Mouse (Mus musculus): Measurements from ENCODE around the gene Gm1604a. TPM values are rescaled to one million over a fixed set of nuclear protein-coding genes. Genes with fewer than 3 reads are reported as not detected.
A peak's percentile ranks its signal among the peaks of the same experiment; 100 is the strongest.
"Not testable (repeated sequence)": the region's sequence is repeated elsewhere in the genome, so short reads cannot be mapped to it uniquely, and the experiment has no call there.

Gm1604a gene
- total RNA-seq, 4 experiments from 2014 or later: not detected

DNA sequence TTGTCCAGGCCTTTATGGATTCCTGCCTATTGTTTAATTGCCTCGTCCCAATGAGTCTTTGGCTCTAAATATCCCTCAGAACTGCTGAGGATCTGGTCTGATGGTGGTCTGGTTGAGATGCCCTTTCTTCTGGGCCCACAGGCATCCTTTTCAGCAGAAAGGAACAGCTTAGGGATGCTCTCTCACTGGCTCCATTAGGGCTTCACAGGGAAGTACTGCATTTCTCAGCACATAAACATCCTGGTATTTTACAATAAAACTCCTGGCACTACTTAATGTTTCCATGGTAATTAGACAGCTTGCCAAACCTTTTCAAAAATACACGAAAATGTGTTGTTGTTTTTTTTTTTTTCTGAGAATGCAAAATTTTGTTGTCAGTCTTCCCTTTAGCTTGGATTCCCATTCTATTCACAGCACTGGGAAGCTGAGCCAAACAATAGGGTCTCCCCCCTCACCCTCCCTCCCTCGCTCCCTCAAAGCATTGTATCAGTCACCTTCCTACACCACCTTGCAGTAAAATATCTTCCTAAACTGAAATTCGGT is 43.7 kb downstream of the Gm1604a start:
- DNase-seq (ENCODE audit: low spot score): not testable (repeated sequence)

DNA sequence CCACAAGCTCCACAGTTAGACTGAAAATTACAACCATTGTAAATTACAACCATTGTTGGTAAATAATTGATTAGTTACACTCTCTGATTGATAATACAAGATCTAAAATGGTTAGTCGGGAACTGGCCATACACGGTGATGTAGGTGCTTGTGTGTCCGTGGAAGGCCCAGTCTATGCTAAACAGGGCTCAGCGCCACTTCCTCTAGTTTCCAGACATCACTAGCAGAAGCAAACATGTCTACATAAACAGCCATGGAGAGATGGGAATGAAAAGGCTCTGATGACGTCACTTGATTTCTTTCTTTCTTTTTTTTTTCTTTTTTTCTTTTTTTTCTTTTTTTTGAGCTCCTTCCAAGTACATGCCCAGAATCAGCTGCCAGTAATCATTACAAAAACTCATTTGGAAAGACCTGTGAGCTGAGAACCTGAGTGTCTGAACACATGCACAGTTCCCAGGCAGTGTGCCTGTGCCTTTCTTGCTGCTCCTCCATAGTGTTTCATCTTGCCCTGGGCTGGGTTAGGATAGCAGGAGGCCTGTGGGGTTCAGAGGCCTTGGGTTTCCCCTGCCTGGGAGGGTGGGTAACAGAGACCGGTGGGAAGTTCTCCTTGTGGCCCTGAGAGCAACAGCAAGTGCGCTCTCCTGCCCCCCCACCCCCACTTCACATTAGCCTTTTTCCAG is 44.3 kb downstream of the Gm1604a start:
- not testable (repeated sequence) for DNase-seq (ENCODE audit: low spot score)

DNA sequence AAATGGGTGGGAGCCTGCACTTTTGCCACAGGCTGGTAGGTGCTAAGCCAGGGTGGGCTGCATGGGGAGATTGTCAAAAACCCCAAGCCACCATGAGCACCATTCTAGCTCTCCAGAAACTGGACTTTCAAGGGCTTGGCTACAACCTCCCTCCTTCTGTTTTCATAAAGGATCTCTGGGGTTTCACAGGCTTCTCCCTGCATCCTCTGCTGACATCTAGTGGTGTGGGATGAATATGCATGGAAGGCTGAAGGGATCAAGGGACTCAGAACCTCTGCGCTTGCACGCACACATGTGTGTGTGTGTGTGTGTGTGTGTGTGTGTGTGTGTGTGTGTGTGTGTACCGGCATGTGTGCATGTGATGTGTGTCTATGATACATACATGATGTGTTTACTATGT is 49.1 kb downstream of the Gm1604a start:
- DNase-seq (ENCODE audit: low spot score): peak; percentile 21

DNA sequence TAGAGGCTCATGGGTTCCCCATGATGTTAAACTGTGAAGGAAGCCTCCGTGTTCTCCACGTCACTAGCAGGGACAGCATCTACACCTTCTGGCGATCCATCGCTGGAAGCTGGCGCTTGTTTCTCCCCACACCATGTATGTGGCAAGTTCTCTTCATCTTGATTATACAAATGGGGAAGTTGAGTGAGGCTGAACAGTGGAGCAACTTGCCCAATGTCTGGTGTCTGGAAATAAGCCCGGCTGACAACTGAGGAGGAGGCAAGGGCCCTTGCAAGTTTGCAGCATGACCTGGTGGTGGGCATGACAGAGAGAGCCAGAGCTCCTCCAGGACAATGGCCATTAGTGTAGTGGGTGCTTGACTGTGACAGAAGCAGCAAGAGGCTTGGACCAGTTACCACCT is 50.2 kb downstream of the Gm1604a start:
- DNase-seq (ENCODE audit: low spot score): not testable (repeated sequence)

DNA sequence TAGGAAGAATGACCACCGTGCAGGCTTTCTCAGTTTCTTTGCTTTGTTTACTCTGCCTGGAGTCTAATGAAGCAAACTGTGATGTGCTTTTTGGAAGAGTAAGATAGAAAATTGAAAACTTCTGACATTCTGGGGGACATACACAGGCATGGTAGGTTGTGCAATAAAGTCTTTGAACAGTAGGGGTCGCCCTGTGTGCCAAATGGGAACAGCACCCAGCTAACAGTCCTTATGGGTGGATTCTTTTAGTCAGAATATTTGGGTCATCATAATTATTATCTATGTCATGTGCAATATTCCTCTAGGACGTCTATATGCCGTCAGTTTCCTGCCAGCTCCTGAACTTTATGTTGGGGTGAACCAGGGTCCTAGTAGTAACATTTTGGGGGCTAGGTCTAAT is 54.2 kb downstream of the Gm1604a start:
- DNase-seq (ENCODE audit: low spot score): peak; percentile 40

DNA sequence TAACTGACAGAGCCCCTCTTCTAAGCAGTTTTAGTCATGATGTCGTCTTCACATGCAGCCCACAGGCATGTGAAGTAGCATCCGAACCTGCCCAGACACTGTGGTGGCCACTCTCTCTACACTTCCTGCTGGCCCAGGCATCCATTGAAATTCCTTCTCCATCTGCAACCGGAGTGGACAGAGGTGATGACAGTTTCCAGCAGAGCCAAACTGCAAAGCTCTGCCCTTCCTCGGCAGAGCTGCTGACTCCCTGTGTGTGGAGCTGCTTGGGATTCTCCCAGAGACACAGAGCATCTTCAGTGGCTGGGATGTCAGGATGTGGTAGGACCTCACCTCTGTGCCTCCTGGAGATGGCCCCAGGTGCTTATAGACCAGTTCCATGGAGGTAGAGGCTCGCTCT is 59.2 kb downstream of the Gm1604a start:
- not testable (repeated sequence) for DNase-seq (ENCODE audit: low spot score)

DNA sequence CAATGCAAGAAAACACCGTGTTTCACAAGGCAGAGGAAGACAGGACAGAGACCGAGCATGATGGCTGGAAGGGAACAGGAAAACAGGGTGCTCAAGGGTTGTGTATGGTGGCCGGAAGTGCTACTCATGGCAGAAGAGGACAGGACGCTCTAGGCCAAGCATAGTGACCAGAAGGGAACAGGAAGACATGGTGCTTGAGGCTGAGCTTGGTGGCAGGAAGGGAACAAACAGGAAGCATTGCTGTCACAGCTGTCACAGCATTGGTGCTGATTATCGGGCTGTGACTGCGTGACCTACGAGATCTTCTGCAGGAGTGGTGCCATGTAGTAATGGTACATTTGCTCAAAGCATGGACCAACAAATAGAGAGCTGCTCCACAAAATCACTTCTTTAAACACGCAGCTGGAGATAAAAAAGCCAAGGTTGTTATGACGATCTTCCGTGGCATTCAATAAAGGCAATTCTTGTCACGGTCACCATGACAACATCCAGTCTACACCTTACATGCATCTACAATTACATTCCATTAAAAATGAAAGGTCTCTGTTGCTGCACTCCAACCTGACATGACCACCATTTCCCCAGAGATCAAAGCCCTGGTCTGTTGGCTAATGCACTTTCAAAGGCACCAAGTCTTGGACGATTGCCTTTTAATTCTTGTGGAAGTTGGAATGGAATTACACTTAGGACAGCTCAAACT is 60.3 kb downstream of the Gm1604a start:
- DNase-seq (ENCODE audit: low spot score): not testable (repeated sequence)

DNA sequence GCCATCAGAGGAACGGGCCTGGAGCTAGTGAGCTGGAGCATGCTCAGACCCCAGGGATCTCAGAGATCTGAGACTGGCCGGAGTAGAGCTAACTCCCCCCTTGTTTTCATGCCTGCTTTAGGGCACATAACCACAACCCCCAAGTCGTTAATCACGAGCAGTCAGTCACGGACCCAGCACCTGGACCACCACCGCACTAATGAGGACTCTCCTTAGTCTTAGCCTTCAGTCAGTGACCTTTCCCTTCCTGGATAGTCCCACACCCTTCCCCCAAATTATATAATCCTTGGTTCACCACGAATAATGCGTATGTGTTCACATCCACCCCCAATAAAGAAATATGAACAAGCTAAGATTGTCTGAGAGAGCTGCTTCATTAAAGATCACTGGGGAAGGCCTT is 61.5 kb downstream of the Gm1604a start:
- DNase-seq (ENCODE audit: low spot score): not testable (repeated sequence)

DNA sequence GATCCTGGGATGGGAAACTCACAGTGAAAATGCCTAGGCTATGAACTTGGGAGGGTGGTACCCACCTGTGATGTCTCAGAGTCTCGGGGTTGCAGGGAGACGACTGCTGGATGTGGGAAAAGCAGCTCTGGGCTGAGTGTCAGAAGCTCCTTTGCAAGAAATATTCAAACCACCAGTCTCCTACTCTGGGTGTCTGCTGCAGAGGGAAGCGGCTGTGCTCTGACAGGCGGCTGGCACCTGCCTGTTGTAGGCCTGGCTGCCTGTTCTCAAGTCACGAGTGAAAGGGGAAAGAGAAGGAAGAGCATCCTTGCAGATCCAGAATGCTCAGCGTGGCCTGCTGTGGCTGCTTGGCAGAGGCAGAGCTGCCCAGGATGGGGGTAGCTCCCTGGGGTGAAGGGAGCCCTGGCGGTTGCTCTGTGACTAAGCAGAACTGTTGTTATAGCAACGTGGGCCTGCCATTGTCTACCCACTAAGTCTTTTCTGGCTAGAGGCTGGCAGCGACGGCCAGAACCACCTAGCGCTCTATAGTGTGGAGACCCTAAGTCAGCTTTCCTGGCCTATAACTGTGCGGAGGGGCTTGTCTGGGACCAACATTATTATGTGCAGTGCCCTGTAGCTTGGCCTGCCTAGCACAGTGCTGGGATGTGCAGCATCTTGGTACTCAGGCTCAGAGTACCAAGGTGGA is 72.6 kb downstream of the Gm1604a start:
- not testable (repeated sequence) for DNase-seq (ENCODE audit: low spot score)

DNA sequence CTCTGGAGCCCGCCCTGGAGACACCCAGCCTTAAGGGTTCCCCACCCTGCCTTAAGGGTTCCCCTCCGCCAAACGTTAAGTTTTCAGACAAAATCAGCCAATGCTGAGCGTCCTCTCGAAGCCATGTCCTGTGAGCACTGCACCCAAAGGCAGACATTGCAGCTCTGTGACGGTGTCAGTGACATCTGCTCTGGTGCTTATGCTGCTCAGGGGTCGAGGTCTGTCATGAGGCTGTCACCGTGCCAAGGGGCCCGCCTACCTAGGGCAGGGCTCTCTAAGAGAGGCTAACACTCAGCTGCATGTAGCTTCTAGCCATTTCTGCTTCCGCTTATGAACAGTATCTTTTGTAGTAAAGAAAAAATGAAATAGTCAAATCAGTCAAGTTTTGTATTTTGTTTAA is 73.7 kb downstream of the Gm1604a start:
- not testable (repeated sequence) for DNase-seq (ENCODE audit: low spot score)

DNA sequence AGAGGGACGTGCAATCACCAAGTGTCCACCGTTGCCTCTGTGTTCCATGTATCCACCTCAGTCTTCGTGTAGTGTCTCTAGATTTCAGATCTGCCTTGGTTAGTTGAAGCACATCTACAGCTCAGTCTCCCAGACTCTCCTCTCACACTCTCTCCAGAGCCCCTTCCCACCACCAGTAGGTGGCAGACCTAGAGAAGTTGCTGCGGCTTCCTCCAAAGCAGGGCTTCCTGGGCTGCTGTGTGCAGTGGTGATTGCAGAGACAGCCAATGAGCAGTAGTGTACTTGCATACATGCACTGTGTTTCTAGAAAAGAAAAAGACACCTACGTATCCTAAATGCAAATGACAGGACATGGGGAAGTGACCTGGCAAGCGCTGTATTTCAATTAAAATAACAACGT is 77.6 kb downstream of the Gm1604a start:
- DNase-seq (ENCODE audit: low spot score): not testable (repeated sequence)

DNA sequence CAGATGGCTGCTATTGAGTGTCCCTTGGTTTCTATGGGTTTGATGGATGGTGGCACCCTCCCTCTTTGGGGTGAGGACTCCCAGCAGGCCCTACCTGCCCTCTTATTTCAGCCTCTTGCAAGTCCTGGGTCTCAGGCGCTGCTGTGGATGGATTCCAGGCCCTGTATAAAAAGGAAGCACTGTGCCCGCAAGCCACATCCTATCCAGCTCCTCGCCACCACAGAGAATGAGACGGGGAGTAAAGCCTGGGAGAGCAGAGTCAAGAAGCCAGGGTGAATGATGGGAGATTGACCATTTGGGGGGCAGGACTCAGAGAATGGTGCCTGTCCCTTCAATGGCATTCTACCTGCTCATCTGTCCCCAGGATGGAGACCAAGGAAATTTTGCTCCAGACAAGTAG is 86.3 kb downstream of the Gm1604a start:
- DNase-seq (ENCODE audit: low spot score): not testable (repeated sequence)

DNA sequence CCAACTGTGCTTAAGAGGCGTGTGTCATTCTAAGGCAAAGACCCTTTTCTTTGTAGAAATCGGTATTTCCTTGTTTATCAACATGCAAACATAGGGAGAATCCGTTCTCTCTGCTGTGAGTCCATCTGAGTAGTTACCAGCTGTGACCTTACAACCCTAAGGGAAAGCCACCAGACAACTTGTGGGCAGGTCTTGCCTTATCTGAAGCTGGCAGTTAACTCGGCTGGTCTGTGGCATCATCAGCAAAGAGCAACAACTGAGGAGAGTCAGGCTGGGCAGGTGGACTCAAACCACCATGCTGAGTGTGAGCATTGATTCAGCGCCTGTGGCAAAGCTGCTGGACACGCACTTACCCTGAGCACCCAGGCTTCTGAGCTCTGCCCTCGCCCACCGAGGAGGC is 90.9 kb downstream of the Gm1604a start:
- not testable (repeated sequence) for DNase-seq (ENCODE audit: low spot score)

DNA sequence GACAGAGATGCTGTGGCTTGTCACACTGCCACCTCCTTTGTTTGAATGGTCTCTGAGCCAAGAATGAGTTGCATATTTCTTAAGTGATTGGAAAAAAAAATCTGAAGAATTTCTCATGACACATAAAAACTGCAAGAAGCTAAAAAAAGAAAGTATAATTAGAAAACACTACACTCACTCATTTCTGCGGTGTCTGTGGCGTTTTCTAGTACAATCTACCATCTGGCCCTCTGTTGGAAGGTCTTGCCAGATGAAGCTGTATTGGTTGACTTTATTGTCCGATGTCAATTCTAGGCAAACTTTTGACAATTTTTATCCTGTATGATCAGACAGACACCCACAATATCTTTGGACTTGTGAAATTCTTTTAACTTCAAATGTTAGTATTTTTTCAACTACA is 95.5 kb downstream of the Gm1604a start:
- not testable (repeated sequence) for DNase-seq (ENCODE audit: low spot score)

DNA sequence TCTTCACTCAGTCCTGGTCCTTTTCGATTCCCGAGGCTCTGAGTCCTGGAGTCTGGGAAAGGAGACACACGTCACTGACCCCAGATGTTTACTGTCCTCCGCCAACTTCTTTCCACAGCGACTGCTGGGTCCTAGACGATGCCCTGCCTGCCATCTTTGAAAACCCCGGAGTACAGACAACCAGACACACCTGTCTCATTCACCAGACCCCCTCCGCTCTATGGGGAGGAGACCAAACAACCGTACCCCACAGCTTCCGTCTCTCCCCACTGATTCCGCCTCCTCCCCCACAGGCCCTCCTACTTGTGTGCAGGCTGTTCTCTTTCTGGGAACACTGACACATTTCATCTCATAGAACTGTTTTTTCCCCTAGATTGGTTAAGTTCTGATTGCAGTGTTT is 97.2 kb downstream of the Gm1604a start:
- not testable (repeated sequence) for DNase-seq (ENCODE audit: low spot score)

DNA sequence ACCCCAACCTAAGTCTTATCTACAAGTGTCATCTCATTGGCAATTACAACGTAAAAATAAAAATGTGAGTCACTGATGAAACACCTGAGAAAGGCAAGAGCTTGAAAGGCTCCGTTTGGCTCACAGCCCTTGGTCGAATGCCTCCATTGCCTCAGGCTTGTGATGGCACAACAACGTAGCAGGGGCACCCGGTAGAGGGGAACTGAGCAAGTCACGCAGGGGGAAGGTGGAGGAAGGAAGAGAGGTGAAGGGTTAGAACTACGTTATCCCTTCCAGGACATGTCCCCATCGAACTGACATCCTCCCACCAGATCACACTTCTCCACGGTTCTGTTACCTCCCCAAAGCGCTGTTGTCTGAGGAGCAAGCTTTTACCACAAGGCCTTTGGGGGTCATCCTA is 101.1 kb downstream of the Gm1604a start:
- not testable (repeated sequence) for DNase-seq (ENCODE audit: low spot score)

DNA sequence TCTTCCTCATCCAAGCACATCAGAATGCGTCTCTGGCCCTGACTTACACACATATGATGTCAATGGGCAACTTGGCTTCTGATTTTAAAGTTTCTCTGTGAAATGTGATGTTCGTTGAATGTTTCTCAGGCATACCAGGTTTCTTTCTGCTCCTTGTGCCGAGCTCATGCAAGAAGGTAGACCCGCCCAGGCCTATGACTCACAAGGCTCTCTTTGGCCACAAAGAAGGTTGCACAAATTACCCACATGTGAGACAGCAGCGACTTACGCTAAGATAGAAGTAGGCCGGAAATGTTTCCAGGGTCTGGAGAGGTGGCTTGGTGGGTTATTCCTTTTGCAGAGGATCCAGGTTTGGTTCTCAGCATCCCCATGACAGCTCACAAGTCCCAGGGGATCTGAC is 108.6 kb downstream of the Gm1604a start:
- not testable (repeated sequence) for DNase-seq (ENCODE audit: low spot score)

DNA sequence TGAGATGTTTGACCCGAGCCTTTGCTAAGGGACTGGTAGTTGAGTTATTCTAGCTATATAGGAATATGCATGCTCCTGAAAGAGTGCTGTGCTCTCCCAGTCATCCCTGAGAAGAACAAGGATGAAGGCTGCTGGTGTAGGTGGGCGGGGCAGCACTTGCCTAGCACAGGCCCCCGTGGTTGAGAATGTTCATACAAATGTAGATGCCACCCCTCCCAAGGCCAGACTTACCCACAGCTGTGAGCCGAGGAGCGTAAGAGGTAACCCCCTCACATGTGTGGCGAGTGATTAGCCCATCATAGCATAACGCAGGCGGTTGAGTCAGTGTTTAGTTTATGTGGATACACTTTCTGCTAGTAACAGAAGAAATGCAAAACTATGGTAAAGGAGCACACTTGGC is 109.9 kb downstream of the Gm1604a start:
- not testable (repeated sequence) for DNase-seq (ENCODE audit: low spot score)
